Mouse (Mus musculus) MEL (cell line): ENCODE measurements around the gene Vps11. TPM values are rescaled to one million over a fixed set of nuclear protein-coding genes. Genes with fewer than 3 reads are reported as not detected.

ENCODE experiments used
- DNase-seq: peaks from one replicate; pipeline ENCODE4 v3.0.0; 2011; ENCODE audit warnings: low read depth, low spot score
- H3K27ac ChIP-seq: 2 replicates; pipeline ENCODE4 v1.5.1; 2012; ENCODE audit warnings: low read depth, mild to moderate bottlenecking, control low read depth, low read length, moderate library complexity; ENCODE audit not compliant: control insufficient read depth
- H3K27me3 ChIP-seq, 2 experiments: fragments of 150-350 bp in 1 of 2; sonication (generic) in 1 of 2; 2 replicates each; pipeline ENCODE4 v1.6.1; 2012; ENCODE audit warnings: low read length in 2 of 2, mild to moderate bottlenecking in 2 of 2, improper control_type of control experiment in 1 of 2, moderate library complexity in 1 of 2; ENCODE audit not compliant: insufficient read depth in 2 of 2, control insufficient read depth in 1 of 2
- H3K36me3 ChIP-seq, 2 experiments: 2 replicates each; pipeline ENCODE4 v1.6.1; 2012 to 2014; ENCODE audit warnings: low read length in 2 of 2, improper control_type of control experiment in 1 of 2, inconsistent platforms in 1 of 2, mild to moderate bottlenecking in 1 of 2; ENCODE audit not compliant: insufficient read depth in 2 of 2, control insufficient read depth in 1 of 2
- H3K4me1 ChIP-seq, 2 experiments: fragments of 150-350 bp in 1 of 2; sonication (generic) in 1 of 2; 2 replicates each; pipeline ENCODE4 v1.6.1; 2012; ENCODE audit warnings: low read length in 2 of 2, improper control_type of control experiment in 1 of 2, mild to moderate bottlenecking in 1 of 2; ENCODE audit not compliant: insufficient read depth in 2 of 2, control insufficient read depth in 1 of 2
- H3K4me3 ChIP-seq, 2 experiments: fragments of 150-350 bp in 1 of 2; sonication (generic) in 1 of 2; 2 replicates each; pipeline ENCODE4 v1.5.1; 2012; ENCODE audit warnings: low read depth in 2 of 2, low read length in 2 of 2, mild to moderate bottlenecking in 2 of 2, moderate library complexity in 2 of 2, control low read depth in 1 of 2, improper control_type of control experiment in 1 of 2; ENCODE audit not compliant: control insufficient read depth in 1 of 2, insufficient read depth in 1 of 2
- H3K79me2 ChIP-seq: 2 replicates; pipeline ENCODE4 v1.6.1; 2012; ENCODE audit warnings: mild to moderate bottlenecking, low read length, moderate library complexity; ENCODE audit not compliant: control insufficient read depth, poor library complexity, insufficient read depth
- H3K9ac ChIP-seq: 2 replicates; pipeline ENCODE4 v1.6.1; 2012; ENCODE audit warnings: low read depth, mild to moderate bottlenecking, control low read depth, low read length, moderate library complexity; ENCODE audit not compliant: control insufficient read depth, poor library complexity, severe bottlenecking
- H3K9me3 ChIP-seq: fragments of 150-350 bp; sonication (generic); replicated peaks from 2 replicates; pipeline ENCODE4 v1.6.1; 2012; ENCODE audit warnings: mild to moderate bottlenecking, low read length, improper control_type of control experiment, moderate library complexity; ENCODE audit not compliant: insufficient read depth
- BHLHE40 ChIP-seq: IDR thresholded peaks from 2 replicates; pipeline ENCODE4 v1.6.1; 2012; ENCODE audit warnings: low read depth, mild to moderate bottlenecking, inconsistent platforms, low read length, improper control_type of control experiment, borderline replicate concordance
- CHD1 ChIP-seq: IDR thresholded peaks from 2 replicates; pipeline ENCODE4 v1.6.1; 2012; ENCODE audit warnings: low read depth, mild to moderate bottlenecking, inconsistent platforms, low read length, improper control_type of control experiment
- CHD2 ChIP-seq: IDR thresholded peaks from 2 replicates; pipeline ENCODE4 v1.6.1; 2011; ENCODE audit warnings: low read length, improper control_type of control experiment
- CTCF ChIP-seq, 3 experiments: IDR thresholded peaks in 2 of 3; conservative IDR thresholded peaks in 1 of 3; 2 replicates each; pipeline ENCODE4 v1.5.1; 2011 to 2012; ENCODE audit warnings: low read length in 3 of 3, low read depth in 2 of 3, mild to moderate bottlenecking in 2 of 3, improper control_type of control experiment in 1 of 3, inconsistent platforms in 1 of 3, mixed read lengths in 1 of 3, moderate library complexity in 1 of 3; ENCODE audit not compliant: control insufficient read depth in 1 of 3, insufficient read depth in 1 of 3, poor library complexity in 1 of 3, severe bottlenecking in 1 of 3
- EP300 ChIP-seq, 2 experiments: IDR thresholded peaks; 2 replicates each; pipeline ENCODE4 v1.6.1; 2011; ENCODE audit warnings: improper control_type of control experiment in 2 of 2, low read length in 2 of 2, low read depth in 1 of 2, mild to moderate bottlenecking in 1 of 2
- ETS1 ChIP-seq: IDR thresholded peaks from 2 replicates; pipeline ENCODE4 v1.6.1; 2012; ENCODE audit warnings: low read depth, mild to moderate bottlenecking, inconsistent platforms, low read length, improper control_type of control experiment, moderate library complexity
- GABPA ChIP-seq: IDR thresholded peaks from 2 replicates; pipeline ENCODE4 v1.6.1; 2012; ENCODE audit warnings: low read depth, mild to moderate bottlenecking, inconsistent platforms, low read length, improper control_type of control experiment, moderate library complexity
- GATA1 ChIP-seq: IDR thresholded peaks from 2 replicates; pipeline ENCODE4 v1.6.1; 2011; ENCODE audit warnings: low read depth, low read length, improper control_type of control experiment
- HCFC1 ChIP-seq: IDR thresholded peaks from 2 replicates; pipeline ENCODE4 v1.6.1; 2012; ENCODE audit warnings: low read depth, mild to moderate bottlenecking, inconsistent platforms, low read length, improper control_type of control experiment, moderate library complexity
- JUND ChIP-seq: IDR thresholded peaks from 2 replicates; pipeline ENCODE4 v1.6.1; 2011; ENCODE audit warnings: low read depth, mild to moderate bottlenecking, improper control_type of control experiment, low read length
- KAT2A ChIP-seq: conservative IDR thresholded peaks from 2 replicates; pipeline ENCODE4 v1.6.1; 2012; ENCODE audit warnings: low read depth, low read length, improper control_type of control experiment, inconsistent platforms
- MAFK ChIP-seq: IDR thresholded peaks from 2 replicates; pipeline ENCODE4 v1.6.1; 2011; ENCODE audit warnings: low read depth, mild to moderate bottlenecking, low read length, improper control_type of control experiment, borderline replicate concordance
- MAX ChIP-seq: IDR thresholded peaks from 2 replicates; pipeline ENCODE4 v1.6.1; 2011; ENCODE audit warnings: low read length, improper control_type of control experiment
- MAZ ChIP-seq: IDR thresholded peaks from 2 replicates; pipeline ENCODE4 v1.6.1; 2012; ENCODE audit warnings: low read depth, mild to moderate bottlenecking, inconsistent platforms, low read length, improper control_type of control experiment
- MEF2A ChIP-seq: IDR thresholded peaks from 2 replicates; pipeline ENCODE4 v1.6.1; 2014; ENCODE audit warnings: low read depth, mild to moderate bottlenecking, inconsistent platforms, low read length, improper control_type of control experiment; ENCODE audit not compliant: poor library complexity, insufficient replicate concordance, severe bottlenecking; ENCODE audit errors: extremely low read depth
- MXI1 ChIP-seq: IDR thresholded peaks from 2 replicates; pipeline ENCODE4 v1.6.1; 2011; ENCODE audit warnings: mild to moderate bottlenecking, low read depth, low read length, improper control_type of control experiment
- MYB ChIP-seq: IDR thresholded peaks from 2 replicates; pipeline ENCODE4 v1.6.1; 2011; ENCODE audit warnings: mild to moderate bottlenecking, low read depth, low read length, improper control_type of control experiment
- MYC ChIP-seq: IDR thresholded peaks from 2 replicates; pipeline ENCODE4 v1.6.1; 2011; ENCODE audit warnings: low read depth, mild to moderate bottlenecking, low read length, improper control_type of control experiment, moderate library complexity
- NELFE ChIP-seq: IDR thresholded peaks from 2 replicates; pipeline ENCODE4 v1.6.1; 2011; ENCODE audit warnings: low read depth, low read length, improper control_type of control experiment
- NRF1 ChIP-seq: IDR thresholded peaks from 2 replicates; pipeline ENCODE4 v1.6.1; 2014; ENCODE audit warnings: low read depth, mild to moderate bottlenecking, inconsistent platforms, low read length, improper control_type of control experiment, moderate library complexity; ENCODE audit not compliant: poor library complexity, insufficient read depth, severe bottlenecking
- POLR2A ChIP-seq, 2 experiments: IDR thresholded peaks; 2 replicates each; pipeline ENCODE4 v1.6.1; 2011 to 2012; ENCODE audit warnings: low read length in 2 of 2, mild to moderate bottlenecking in 2 of 2, control low read depth in 1 of 2, improper control_type of control experiment in 1 of 2, low read depth in 1 of 2, moderate library complexity in 1 of 2; ENCODE audit not compliant: control insufficient read depth in 1 of 2, insufficient read depth in 1 of 2, poor library complexity in 1 of 2
- POLR2AphosphoS2 ChIP-seq: IDR thresholded peaks from 2 replicates; pipeline ENCODE4 v1.6.1; 2011; ENCODE audit warnings: low read length, improper control_type of control experiment
- POLR2AphosphoS5 ChIP-seq: IDR thresholded peaks from 2 replicates; pipeline ENCODE4 v1.6.1; 2012; ENCODE audit warnings: low read depth, borderline replicate concordance, mild to moderate bottlenecking, inconsistent platforms, low read length, moderate library complexity, mixed read lengths
- RAD21 ChIP-seq: IDR thresholded peaks from 2 replicates; pipeline ENCODE4 v1.6.1; 2011; ENCODE audit warnings: mild to moderate bottlenecking, low read depth, low read length, improper control_type of control experiment
- RCOR1 ChIP-seq: IDR thresholded peaks from 2 replicates; pipeline ENCODE4 v1.6.1; 2012; ENCODE audit warnings: low read depth, mild to moderate bottlenecking, inconsistent platforms, low read length, improper control_type of control experiment
- SIN3A ChIP-seq: IDR thresholded peaks from 2 replicates; pipeline ENCODE4 v1.6.1; 2012; ENCODE audit warnings: low read length, improper control_type of control experiment, inconsistent platforms
- SMC3 ChIP-seq: IDR thresholded peaks from 2 replicates; pipeline ENCODE4 v1.6.1; 2011; ENCODE audit warnings: low read depth, low read length, improper control_type of control experiment
- TAL1 ChIP-seq: IDR thresholded peaks from 2 replicates; pipeline ENCODE4 v1.6.1; 2012; ENCODE audit warnings: mild to moderate bottlenecking, inconsistent platforms, low read length, moderate library complexity, mixed read lengths
- TBP ChIP-seq: IDR thresholded peaks from 2 replicates; pipeline ENCODE4 v1.8.0; 2011; ENCODE audit warnings: low read depth, low read length, improper control_type of control experiment
- TCF12 ChIP-seq: IDR thresholded peaks from 2 replicates; pipeline ENCODE4 v1.6.1; 2014; ENCODE audit warnings: low read depth, mild to moderate bottlenecking, inconsistent platforms, low read length, improper control_type of control experiment, moderate library complexity
- UBTF ChIP-seq: IDR thresholded peaks from 2 replicates; pipeline ENCODE4 v1.6.1; 2012; ENCODE audit warnings: low read depth, mild to moderate bottlenecking, inconsistent platforms, low read length, improper control_type of control experiment, moderate library complexity, borderline replicate concordance; ENCODE audit not compliant: insufficient read depth
- USF1 ChIP-seq: IDR thresholded peaks from 2 replicates; pipeline ENCODE4 v1.6.1; 2014; ENCODE audit warnings: low read depth, mild to moderate bottlenecking, inconsistent platforms, low read length, improper control_type of control experiment, moderate library complexity
- USF2 ChIP-seq, 2 experiments: IDR thresholded peaks; 2 replicates each; pipeline ENCODE4 v1.6.1; 2011 to 2012; ENCODE audit warnings: improper control_type of control experiment in 2 of 2, low read length in 2 of 2, borderline replicate concordance in 1 of 2, inconsistent platforms in 1 of 2, low read depth in 1 of 2, mild to moderate bottlenecking in 1 of 2; ENCODE audit not compliant: insufficient read depth in 1 of 2
- ZC3H11A ChIP-seq: IDR thresholded peaks from 2 replicates; pipeline ENCODE4 v1.6.1; 2012; ENCODE audit warnings: low read depth, mild to moderate bottlenecking, inconsistent platforms, low read length, improper control_type of control experiment
- ZKSCAN1 ChIP-seq: IDR thresholded peaks from 2 replicates; pipeline ENCODE4 v1.6.1; 2012; ENCODE audit warnings: low read depth, mild to moderate bottlenecking, inconsistent platforms, low read length, improper control_type of control experiment, moderate library complexity
- polyA plus RNA-seq, 2 experiments: library from polyadenylated mRNA; stranded (reverse) in 1 of 2; unstranded in 1 of 2; fragments of >175 nt in 1 of 2; fragments of >200 nt in 1 of 2; gene quantifications; 2 replicates each; pipeline versions ENCODE4 v1.2.1 to v1.2.4; 2012; ENCODE audit warnings: low replicate concordance in 2 of 2, low read depth in 1 of 2; ENCODE audit not compliant: insufficient read length in 2 of 2, insufficient read depth in 1 of 2, missing spikeins in 1 of 2
- total RNA-seq: library from RNA; depleted of rRNA; stranded (reverse); fragments of 300-350 nt; gene quantifications from 2 replicates; pipeline ENCODE4 v1.2.3, GENCODE M21; 2012

Gene Vps11
- total and polyA plus RNA-seq, 3 experiments, result 18.6 to 27.1 TPM; not detected in 1

GRCm38 (mm10) chr9:44406906-44407751, 45.7 kb upstream of the Vps11 start, which contains the start of the genes Rps25 and Trappc4:
Gene Rps25, plus strand, starts transcription at chr9:44407139.
Gene Trappc4, minus strand, starts transcription at chr9:44407600.
- peaks cover 0 to 29% of the 10 kb centered on the region in 2 experiments; a peak in 2 of 4 replicates for H3K4me1 ChIP-seq
- peak within 1 kb of the TSS; percentile 97 for H3K27ac ChIP-seq
- H3K79me2 ChIP-seq, result peaks cover 29% of the 10 kb centered on the region
- H3K9me3 ChIP-seq, result no peaks in the 10 kb centered on the region
- no peaks in the 10 kb centered on the region for H3K27me3 ChIP-seq
- H3K9ac ChIP-seq, result peak within 1 kb of the TSS; percentile 95
- peak within 1 kb of the TSS; percentile 90 to 92 for H3K4me3 ChIP-seq
- peak; percentile 95 for DNase-seq
- peaks cover 13 to 39% of the 10 kb centered on the region in 2 experiments for H3K36me3 ChIP-seq
- TF ChIP-seq NELFE, result peak; percentile 76
- no peak for TF ChIP-seq ZKSCAN1
- TF ChIP-seq JUND, result no peak
- TF ChIP-seq GATA1, result no peak
- TF ChIP-seq POLR2AphosphoS5, result 0 out of 2 replicates have a peak, but pooled peaks have one; percentile 28
- 0 out of 4 replicates have a peak, but pooled peaks of 1 of the 2 experiments have one; percentile 2 for TF ChIP-seq EP300 (IDR thresholded peaks at IDR 0.05; ENCODE audit: low read depth in 1 of 2, low read length in 2 of 2)
- no peak for TF ChIP-seq TAL1
- peak; percentile 52 for TF ChIP-seq CHD2
- TF ChIP-seq CHD1, result no peak
- TF ChIP-seq RCOR1, result no peak
- no peak for TF ChIP-seq CTCF (IDR thresholded peaks at IDR 0.05 in 2 of 3, conservative IDR thresholded peaks at IDR 0.05 in 1 of 3; ENCODE audit: control insufficient read depth in 1 of 3, insufficient read depth in 1 of 3, low read depth in 2 of 3, low read length in 3 of 3, poor library complexity in 1 of 3, severe bottlenecking in 1 of 3)
- peak; percentile 53; the same call in 1 of the 2 replicates for TF ChIP-seq TCF12
- TF ChIP-seq SMC3, result no peak
- TF ChIP-seq MAZ, result peak; percentile 43; the same call in 1 of the 2 replicates
- TF ChIP-seq MAX, result peak; percentile 73
- peak; percentile 88 for TF ChIP-seq TBP
- TF ChIP-seq GABPA, result no peak
- no peak for TF ChIP-seq MAFK
- no peak for TF ChIP-seq ZC3H11A
- TF ChIP-seq MYB, result no peak
- no peak; the same call in none of the 2 replicates for TF ChIP-seq POLR2AphosphoS2
- 0 out of 2 replicates have a peak, but pooled peaks have one; percentile 33 for TF ChIP-seq ETS1
- peak; percentile 85 for TF ChIP-seq KAT2A
- TF ChIP-seq MEF2A, result no peak; the same call in 1 of the 2 replicates
- peak; percentile 32; the same call in 1 of the 2 replicates for TF ChIP-seq SIN3A
- TF ChIP-seq RAD21, result no peak
- peak; percentile 90 for TF ChIP-seq HCFC1
- peak; percentile 54 for TF ChIP-seq MXI1
- no peak for TF ChIP-seq UBTF
- no peak; the same call in 1 of the 2 replicates for TF ChIP-seq MYC
- TF ChIP-seq USF2 (IDR thresholded peaks at IDR 0.05; ENCODE audit: borderline replicate concordance in 1 of 2, insufficient read depth in 1 of 2, low read depth in 1 of 2, low read length in 2 of 2), result no peak
- TF ChIP-seq BHLHE40, result no peak
- TF ChIP-seq NRF1, result peak; percentile 80
- TF ChIP-seq POLR2A (IDR thresholded peaks at IDR 0.05; ENCODE audit: control insufficient read depth in 1 of 2, insufficient read depth in 1 of 2, low read depth in 1 of 2, low read length in 2 of 2, poor library complexity in 1 of 2), result peak; percentile 74 to 86
- TF ChIP-seq USF1, result no peak
